Mouse (Mus musculus) left cerebral cortex, postnatal 36 days (tissue): ENCODE results near the gene Rbms2. TPM values are rescaled to one million over a fixed set of nuclear protein-coding genes. Genes with fewer than 3 reads are reported as not detected.
"Not testable (repeated sequence)": the region's sequence is repeated elsewhere in the genome, so short reads cannot be mapped to it uniquely, and the experiment has no call there.

Experiments
- DNase-seq, 2 experiments: peaks; one replicate each; pipeline ENCODE4 v3.0.0; 2021 to 2022; ENCODE audit warnings: low spot score in 2 of 2, mixed read lengths in 1 of 2
- intact Hi-C: fragments of 180-260 bp; cut with DNase I; formaldehyde crosslinking; loops from one replicate; pipeline ENCODE4 v1.15.1; 2025
- total RNA-seq, 2 experiments: library from RNA; stranded (reverse); gene quantifications; 2 replicates each; pipeline ENCODE4 v1.2.3; 2021

Gene Rbms2
- total RNA-seq, 2 experiments from 2014 or later, result 12.1 to 15.6 TPM

GRCm38 (mm10) chr10:128194551-128195461, 14.7 kb upstream of the Rbms2 start:
- peak; percentile 46 to 79 for DNase-seq
- intact Hi-C loops, result no loop called here

DNA sequence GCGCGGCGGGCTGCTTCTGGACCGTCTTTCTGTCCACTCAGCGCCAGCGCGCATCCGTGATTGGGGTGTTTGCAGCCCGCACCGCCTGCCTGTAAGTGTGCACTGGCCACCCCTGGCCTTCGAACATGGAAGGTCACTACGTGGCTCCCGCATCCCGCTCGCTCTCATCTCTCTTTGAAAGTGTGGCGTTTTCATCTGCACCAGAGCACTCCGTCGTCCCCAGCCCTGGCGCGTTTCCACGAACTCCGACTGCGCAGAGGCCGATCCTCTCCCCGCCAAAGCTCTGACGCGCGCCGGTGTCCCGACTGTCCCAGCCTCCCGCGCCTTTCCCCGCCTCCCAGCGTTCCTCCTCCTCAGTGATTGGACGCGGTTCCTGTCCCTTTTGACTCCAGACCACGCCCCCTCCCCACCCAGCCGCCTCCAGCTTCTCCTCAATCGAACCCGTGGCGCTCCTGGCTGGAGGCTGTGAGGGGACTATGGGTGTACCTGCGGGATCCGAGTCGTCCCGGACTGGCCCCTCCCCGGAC, 14.0 kb upstream of the Rbms2 start, which contains the start of gene Gls2:
Gls2 (plus strand) TSS at position 434 of the 527 bp plus-strand sequence.
- intact Hi-C loops, result no loop called here
- peak; percentile 97 for DNase-seq

DNA sequence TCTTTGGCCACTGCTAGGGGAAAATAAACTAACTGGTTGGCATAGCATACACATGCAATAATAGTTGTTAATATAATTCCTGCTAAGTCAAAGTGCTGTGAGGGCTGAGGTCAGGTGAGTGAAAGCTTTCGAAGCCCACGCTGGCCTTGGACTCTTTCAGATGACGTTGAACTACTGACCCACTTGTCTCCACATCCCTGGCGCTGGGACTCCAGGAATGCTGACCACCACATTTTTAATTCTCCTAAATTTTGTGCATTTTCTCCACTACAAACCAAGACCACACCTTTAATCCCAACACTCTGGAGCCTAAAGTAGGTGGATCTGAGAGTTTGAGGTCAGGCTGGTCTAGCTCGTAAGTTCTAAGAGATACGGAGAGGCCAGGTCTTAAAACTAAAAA, 13.0 kb upstream of the Rbms2 start:
- intact Hi-C loops, result no loop called here
- no peak for DNase-seq

DNA sequence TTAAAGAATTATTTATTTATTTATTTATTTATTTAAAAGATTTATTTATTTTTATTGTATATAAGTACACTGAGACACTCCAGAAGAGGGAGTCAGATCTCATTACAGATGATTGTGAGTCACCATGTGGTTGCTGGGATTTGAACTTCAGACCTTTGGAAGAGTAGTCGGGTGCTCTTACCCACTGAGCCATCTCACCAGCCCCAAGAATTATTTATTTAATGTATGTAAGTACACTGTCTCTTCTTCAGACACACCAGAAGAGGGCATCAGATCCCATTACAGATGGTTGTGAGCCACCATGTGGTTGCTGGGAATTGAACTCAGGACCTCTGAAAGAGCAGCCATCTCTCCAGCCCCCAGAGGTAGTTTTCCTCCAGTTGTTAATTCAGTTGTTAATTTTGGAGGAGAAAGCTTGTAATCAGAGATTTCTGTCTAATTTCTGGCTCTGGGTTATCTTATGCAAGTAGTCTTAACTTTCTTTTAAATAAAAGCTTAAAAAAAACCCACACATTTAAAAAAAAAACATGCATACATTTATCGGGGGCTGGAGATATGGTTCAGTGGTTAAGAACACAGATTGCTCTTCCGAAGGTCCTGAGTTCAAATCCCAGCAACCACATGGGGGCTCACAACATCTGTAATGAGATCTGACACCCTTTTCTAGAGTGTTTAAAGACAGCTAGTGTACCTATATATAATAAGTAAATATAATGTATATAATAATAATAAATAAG, 12.1 kb upstream of the Rbms2 start:
- DNase-seq, intact Hi-C loops: not testable (repeated sequence)

DNA sequence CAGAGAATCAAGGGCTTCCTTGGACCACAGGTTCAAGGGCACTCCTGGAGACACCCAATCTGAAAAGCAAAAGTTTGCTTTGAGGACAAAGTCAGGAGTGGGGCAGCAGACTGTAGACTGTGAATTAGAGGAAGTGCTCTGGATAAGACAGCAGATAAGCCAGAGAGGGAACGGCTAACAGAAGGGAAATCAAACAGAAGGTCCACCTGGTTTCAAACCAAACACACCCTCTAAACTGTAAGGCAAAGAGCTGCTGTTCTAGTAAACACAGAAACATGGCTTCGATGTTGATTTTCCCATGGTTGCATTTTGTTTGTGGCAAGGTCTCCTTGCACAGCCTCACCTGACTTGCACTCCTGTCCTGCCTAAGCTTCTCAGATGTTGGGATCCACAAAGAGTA, 11.4 kb upstream of the Rbms2 start:
- DNase-seq, result no peak
- intact Hi-C loops, result no loop called here

- DNase-seq, result peak; percentile 38 to 70
- intact Hi-C loops, result loop anchor here (10.0 kb wide), 1 partner anchor 164 kb away; no protein-coding TSS in a partner anchor
Observed at GRCm38 (mm10) chr10:128188242-128188877, 8.3 kb upstream of the Rbms2 start.

DNA sequence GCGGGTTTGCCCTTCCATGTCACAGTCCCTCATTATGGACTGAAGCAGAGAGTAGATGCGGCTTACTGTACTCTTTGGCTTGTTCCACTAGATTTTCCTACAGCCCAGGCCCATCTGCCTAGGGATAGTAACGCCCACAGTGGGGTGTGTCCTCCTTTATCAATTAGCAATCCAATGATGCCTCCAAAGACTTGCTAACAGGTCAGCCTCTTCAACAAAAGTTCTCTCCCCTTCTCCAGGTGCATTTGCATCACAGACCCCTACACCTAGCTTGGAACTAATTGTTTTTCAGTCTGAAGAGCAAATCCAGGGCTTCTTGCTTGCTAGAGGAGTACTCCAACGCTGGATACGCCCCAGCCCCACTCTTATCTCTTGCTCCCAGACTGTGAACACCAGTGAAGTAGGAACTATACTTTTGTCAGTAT, 7.1 kb upstream of the Rbms2 start:
- intact Hi-C loops, result loop anchor here (10.0 kb wide), 1 partner anchor 162 kb away; no protein-coding TSS in a partner anchor
- DNase-seq, result no peak

- DNase-seq, result peak; percentile 58 to 63
- intact Hi-C loops, result loop anchor here (1.0 to 10.0 kb wide), 3 partner anchors 46 to 161 kb away; partner anchors contain the start of gene Baz2a
Observed at GRCm38 (mm10) chr10:128185959-128186358, 5.9 kb upstream of the Rbms2 start.

DNA sequence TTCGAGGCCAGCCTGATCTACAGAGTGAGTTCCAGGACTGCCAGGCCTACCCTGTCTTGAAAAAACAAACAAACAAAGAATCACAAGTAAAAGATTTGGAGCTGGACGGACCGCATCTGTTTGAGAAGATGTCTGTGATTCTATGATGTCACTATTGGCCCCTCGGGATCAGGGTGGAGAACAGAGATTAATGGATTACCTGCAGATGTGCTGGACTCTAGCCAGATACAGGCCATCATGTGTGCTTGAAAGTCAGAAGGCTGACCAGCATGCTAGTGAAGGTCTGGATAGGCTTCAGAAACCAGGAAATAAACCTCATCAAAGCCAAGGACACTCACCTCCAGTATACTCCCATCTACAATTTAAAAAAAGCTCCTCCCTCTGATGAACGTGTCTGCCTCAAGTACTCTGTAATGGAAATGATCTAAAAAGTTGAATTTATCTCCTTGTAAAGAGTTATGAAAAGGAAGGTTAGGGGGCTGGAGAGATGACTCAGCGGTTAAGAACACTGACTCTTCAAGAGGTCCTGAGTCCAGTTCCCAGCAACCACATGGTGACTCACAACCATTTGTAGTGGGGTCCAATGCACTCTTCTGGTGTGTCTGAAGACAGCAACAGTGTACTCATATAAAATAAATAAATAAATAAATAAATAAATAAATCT, 5.3 kb upstream of the Rbms2 start:
- DNase-seq, result no peak
- intact Hi-C loops, result loop anchor here (10.0 kb wide), 1 partner anchor 161 kb away; no protein-coding TSS in a partner anchor

DNA sequence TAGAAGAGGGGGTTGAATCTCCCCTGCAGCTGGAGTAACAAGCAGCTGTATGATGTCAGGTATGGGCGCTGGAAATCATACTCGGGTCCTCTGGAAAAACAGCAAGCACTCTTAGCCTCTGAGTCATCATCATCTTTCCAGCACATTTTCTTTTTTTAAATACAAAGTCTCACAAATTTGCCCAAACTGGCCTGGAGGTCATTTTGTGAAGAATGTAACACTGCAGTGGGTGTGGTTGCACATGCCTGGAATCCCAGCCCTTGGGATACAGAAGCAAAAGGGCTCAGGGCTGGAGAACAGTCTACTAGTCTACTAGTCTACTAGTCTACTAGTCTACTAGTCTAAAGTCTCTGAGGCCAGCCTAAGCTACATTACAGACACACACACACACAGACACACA, 4.2 kb upstream of the Rbms2 start:
- intact Hi-C loops, result loop anchor here (10.0 kb wide), 1 partner anchor 159 kb away; no protein-coding TSS in a partner anchor

GRCm38 (mm10) chr10:128177316-128177715, 2.8 kb downstream of the Rbms2 start:
- DNase-seq, result no peak
- intact Hi-C loops, result loop anchor here (5.0 kb wide), 1 partner anchor 80 kb away; no protein-coding TSS in a partner anchor

More for the DNA sequence above, 4.2 kb upstream of the Rbms2 start:
- DNase-seq, result no peak

- intact Hi-C loops, result loop anchor here (5.0 kb wide), 1 partner anchor 79 kb away; no protein-coding TSS in a partner anchor
- peak; percentile 55 for DNase-seq
Observed at GRCm38 (mm10) chr10:128175996-128176755, 3.9 kb downstream of the Rbms2 start.

DNA sequence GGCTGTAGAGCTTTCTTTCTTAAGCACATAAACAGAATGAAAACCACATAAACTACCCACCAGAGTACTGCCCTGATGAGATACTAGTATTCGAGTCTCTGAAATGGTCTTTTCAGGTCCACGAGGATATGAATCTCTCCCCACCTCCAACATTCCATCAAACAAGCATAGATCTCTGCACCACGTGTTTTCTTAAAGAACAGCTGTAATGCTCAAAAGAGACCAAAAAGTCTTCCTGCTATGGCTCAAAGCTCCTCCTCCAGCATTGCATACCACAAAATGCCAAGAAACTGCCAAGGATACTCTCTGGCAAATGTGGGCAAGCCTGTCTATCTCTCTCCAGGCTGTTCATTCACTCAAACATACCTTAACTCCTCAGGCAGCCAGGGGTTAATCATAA, 4.8 kb downstream of the Rbms2 start:
- DNase-seq, result no peak
- intact Hi-C loops, result loop anchor here (5.0 kb wide), 1 partner anchor 78 kb away; no protein-coding TSS in a partner anchor

DNA sequence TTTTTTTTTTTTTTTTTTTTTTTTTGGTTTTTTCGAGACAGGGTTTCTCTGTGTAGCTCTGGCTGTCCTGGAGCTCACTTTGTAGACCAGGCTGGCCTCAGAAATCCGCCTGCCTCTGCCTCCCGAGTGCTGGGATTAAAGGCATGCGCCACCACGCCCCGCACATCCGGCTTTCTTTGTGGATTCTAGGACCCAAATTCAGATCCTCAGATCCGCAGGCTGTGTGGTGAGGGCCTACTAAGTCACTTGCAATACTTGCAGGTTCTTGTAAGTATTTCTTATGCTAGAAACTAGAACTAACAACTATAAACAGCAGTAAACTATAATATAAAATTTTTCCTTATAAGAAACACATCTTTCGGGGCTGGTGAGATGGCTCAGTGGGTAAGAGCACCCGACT, 8.7 kb downstream of the Rbms2 start:
- DNase-seq, intact Hi-C loops: not testable (repeated sequence)

DNA sequence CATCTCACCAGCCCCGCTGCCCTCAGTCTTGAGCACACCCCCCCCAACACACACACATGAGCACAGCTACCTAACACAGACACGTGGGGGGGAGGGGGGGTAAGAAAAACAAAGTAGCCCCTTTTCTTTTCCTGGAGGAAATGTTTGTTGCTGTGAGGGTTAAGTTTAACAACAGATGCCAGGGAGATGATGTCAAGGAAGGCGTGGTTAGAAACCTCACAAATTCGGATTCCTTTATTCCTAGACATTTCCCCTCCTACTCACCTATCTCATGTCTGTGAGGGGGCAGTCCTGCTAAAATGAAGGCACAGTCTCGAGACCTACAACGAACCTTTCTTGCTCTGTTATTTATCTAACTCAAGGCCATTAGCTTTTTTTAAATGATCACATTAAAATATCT, 13.0 kb downstream of the Rbms2 start:
- intact Hi-C loops, result no loop called here
- DNase-seq, result no peak

DNA sequence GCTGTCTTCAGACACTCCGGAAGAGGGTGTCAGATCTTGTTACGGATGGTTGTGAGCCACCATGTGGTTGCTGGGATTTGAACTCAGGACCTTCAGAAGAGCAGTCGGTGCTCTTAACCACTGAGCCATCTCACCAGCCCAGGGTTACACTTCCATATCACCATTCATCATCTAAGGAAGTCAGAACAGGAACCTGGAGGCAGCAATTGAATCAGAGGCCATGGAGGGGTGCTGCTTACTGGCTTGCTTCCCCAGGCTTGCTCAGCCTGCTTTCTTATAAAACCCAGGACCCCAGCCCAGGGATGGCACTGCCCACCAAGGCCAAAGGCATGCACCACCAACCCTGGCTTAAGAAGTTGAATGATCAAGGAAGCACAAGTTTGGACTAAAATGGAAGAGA, 14.4 kb downstream of the Rbms2 start:
- DNase-seq, intact Hi-C loops: not testable (repeated sequence)

DNA sequence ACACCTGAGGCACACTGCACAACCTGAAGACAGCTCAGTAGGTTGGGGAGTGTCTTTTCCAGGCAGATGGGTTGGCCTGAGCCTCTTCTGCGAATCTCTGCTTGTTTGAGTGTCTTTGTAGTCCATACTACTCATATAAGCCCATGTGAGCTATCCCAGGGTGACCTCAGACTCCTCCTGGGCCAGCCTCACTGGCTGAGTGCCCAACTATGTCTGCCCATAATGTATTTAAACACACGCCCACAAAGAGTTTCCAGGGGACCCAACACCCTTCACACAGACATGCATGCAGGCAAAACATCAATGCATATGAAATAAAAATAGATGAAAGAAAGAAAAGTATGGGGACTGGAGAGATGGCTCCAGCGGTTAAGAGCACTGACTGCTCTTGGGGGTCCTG, 26.1 kb downstream of the Rbms2 start:
- no peak for DNase-seq
- intact Hi-C loops, result no loop called here

- intact Hi-C loops, result no loop called here
Observed at GRCm38 (mm10) chr10:128150941-128151340, 29.2 kb downstream of the Rbms2 start.

More at GRCm38 (mm10) chr10:128150941-128151340, 29.2 kb downstream of the Rbms2 start:
- no peak for DNase-seq
